Mouse (Mus musculus) embryonic fibroblast, embryonic 13.5 days (primary cell): ENCODE data around the gene Gm30191. TPM values are rescaled to one million over a fixed set of nuclear protein-coding genes. Genes with fewer than 3 reads are reported as not detected.

Experiments
- H3K27ac ChIP-seq: 2 replicates; pipeline ENCODE4 v1.5.1; 2012; ENCODE audit warnings: low read length, control low read depth, inconsistent platforms; ENCODE audit not compliant: insufficient read depth
- H3K4me1 ChIP-seq: 2 replicates; pipeline ENCODE4 v1.6.1; 2011; ENCODE audit warnings: low read length; ENCODE audit not compliant: control insufficient read depth, insufficient read depth
- H3K4me3 ChIP-seq: 2 replicates; pipeline ENCODE4 v1.5.1; 2011; ENCODE audit warnings: mild to moderate bottlenecking, control low read depth, low read length; ENCODE audit not compliant: insufficient read depth
- CTCF ChIP-seq: IDR thresholded peaks from 2 replicates; pipeline ENCODE4 v1.5.1; 2011; ENCODE audit warnings: mild to moderate bottlenecking, control low read depth, low read length, moderate library complexity, borderline replicate concordance; ENCODE audit not compliant: insufficient read depth
- POLR2A ChIP-seq: IDR thresholded peaks from 2 replicates; pipeline ENCODE4 v1.6.1; 2011; ENCODE audit warnings: low read depth, mild to moderate bottlenecking, control low read depth, low read length, moderate library complexity
- polyA plus RNA-seq: library from polyadenylated mRNA; stranded (reverse); fragments of >200 nt; gene quantifications from 2 replicates; pipeline ENCODE4 v1.2.4, GENCODE M21; 2011; ENCODE audit warnings: low read depth; ENCODE audit not compliant: missing spikeins, insufficient read length

The Gm30191 gene
- polyA plus RNA-seq, 1 experiment = not detected

DNA sequence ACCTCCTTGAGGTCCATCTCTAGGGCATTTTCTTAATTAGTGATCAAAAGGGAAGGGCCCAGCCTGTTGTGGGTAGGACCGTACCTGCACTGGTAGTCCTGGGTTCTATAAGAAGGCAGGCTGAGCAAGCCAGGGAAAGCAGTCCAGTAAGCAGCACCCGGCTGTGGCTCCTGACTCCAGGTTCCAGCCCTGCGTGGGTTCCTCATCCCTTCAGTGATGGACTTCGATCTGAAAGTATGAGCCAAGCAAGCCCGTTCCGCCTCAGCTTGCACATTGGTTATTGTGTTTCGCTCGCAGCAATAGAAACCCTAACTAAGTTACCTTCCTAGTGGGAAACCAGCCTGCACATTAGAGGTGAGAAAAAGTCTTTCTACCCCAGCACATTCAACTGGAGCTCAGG, 50.6 kb downstream of the Gm30191 start:
- Histone ChIP-seq H3K4me3 (no peak overlapping the region), H3K4me1 (no peaks in the 10 kb centered on the region), H3K27ac (no peak overlapping the region)
- TF ChIP-seq POLR2A (no peak), CTCF (no peak)

GRCm38 (mm10) chr4:134298626-134299497, 52.1 kb downstream of the Gm30191 start:
- TF ChIP-seq CTCF (no peak), POLR2A (no peak)
- no peak overlapping the region for H3K4me3 ChIP-seq
- H3K4me1 ChIP-seq = no peaks in the 10 kb centered on the region
- no peak overlapping the region for H3K27ac ChIP-seq

DNA sequence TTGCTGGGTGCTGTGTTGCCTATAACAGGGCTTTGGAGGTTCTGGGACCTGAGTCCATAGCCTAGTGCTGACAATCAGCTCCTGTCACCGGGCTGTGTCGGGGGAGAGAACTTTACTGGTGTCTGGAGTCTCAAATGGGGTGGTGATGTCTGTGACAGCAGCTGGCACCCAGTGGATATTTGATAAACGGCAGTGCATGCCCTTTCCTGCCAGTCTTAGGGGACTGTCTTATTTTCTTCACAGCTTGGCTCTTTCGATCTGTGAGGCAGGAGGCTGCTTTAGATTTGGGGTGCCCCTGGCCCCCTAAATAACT, 52.7 kb downstream of the Gm30191 start:
- TF ChIP-seq POLR2A (no peak), CTCF (no peak)
- Histone ChIP-seq H3K4me1 (no peaks in the 10 kb centered on the region), H3K27ac (no peak overlapping the region), H3K4me3 (no peak overlapping the region)

Other genes starting within 250 kb of the Gm30191 start
- 27.3 and 33.9 TPM in 2 replicates for gene Dhdds, start 246.0 kb upstream of the Gm30191 start, polyA plus RNA-seq
- not detected in 2 replicates for gene Lin28a, start 228.1 kb upstream of the Gm30191 start, polyA plus RNA-seq
- gene Zfp683, start 193.1 kb upstream of the Gm30191 start, polyA plus RNA-seq = not detected in 2 replicates
- not detected in 2 replicates for gene Crybg2, start 186.1 kb upstream of the Gm30191 start, polyA plus RNA-seq
- gene Cd52, start 151.9 kb upstream of the Gm30191 start, polyA plus RNA-seq = 1.0 and 6.0 TPM in 2 replicates
- 2.6 TPM in 2 replicates for gene Ubxn11, start 144.4 kb upstream of the Gm30191 start, polyA plus RNA-seq
- 317 and 335 TPM in 2 replicates for gene Sh3bgrl3, start 118.1 kb upstream of the Gm30191 start, polyA plus RNA-seq
- 17.4 and 22.1 TPM in 2 replicates for gene Cep85, start 59.8 kb upstream of the Gm30191 start, polyA plus RNA-seq
- gene Gm7534, start 43.9 kb upstream of the Gm30191 start, polyA plus RNA-seq = not detected in 2 replicates
- gene Catsper4, start 19.6 kb upstream of the Gm30191 start, polyA plus RNA-seq = not detected in 2 replicates
- gene Cnksr1, start 8.5 kb upstream of the Gm30191 start, polyA plus RNA-seq = 0.42 TPM in 1 of 2 replicates, not detected in the other
- not detected in 2 replicates for gene E130218I03Rik, start 3.3 kb upstream of the Gm30191 start, polyA plus RNA-seq
- gene Zfp593, start 1.3 kb upstream of the Gm30191 start, polyA plus RNA-seq = 9.5 and 11.9 TPM in 2 replicates
- not detected in 2 replicates for gene Grrp1, start 7.2 kb downstream of the Gm30191 start, polyA plus RNA-seq
- 8.5 and 10.3 TPM in 2 replicates for gene Pdik1l, start 41.0 kb downstream of the Gm30191 start, polyA plus RNA-seq
- gene Trim63, start 68.2 kb downstream of the Gm30191 start, polyA plus RNA-seq = not detected in 2 replicates
- gene Slc30a2, start 96.2 kb downstream of the Gm30191 start, polyA plus RNA-seq = not detected in 2 replicates
- gene Extl1, start 136.9 kb downstream of the Gm30191 start, polyA plus RNA-seq = 0.58 TPM in 2 replicates
- 15.9 and 20.7 TPM in 2 replicates for gene Pafah2, start 149.4 kb downstream of the Gm30191 start, polyA plus RNA-seq
- 142 and 293 TPM in 2 replicates for gene Stmn1, start 221.4 kb downstream of the Gm30191 start, polyA plus RNA-seq
- 6.8 and 9.3 TPM in 2 replicates for gene Paqr7, start 249.8 kb downstream of the Gm30191 start, polyA plus RNA-seq